Mouse (Mus musculus) monocyte, adult 5-6 weeks (primary cell): Measurements from ENCODE around the gene Fam53b. TPM values are rescaled to one million over a fixed set of nuclear protein-coding genes. Genes with fewer than 3 reads are reported as not detected.

Source experiments
- ATAC-seq: fragments of 153-309, 156-312 bp; replicated peaks from 2 replicates; pipeline ENCODE4 v1.8.0; 2017; ENCODE audit warnings: mild to moderate bottlenecking; ENCODE audit not compliant: low TSS enrichment, insufficient number of reproducible peaks, severe bottlenecking, poor library complexity, low FRiP score
- total RNA-seq: library from RNA; stranded (forward); fragments of 200-1000, 200-491, 200-594 nt; gene quantifications from 3 replicates; pipeline ENCODE4 v1.2.3, GENCODE M21; 2017

The Fam53b gene
- total RNA-seq, 1 experiment from 2014 or later = 15.8 TPM

DNA sequence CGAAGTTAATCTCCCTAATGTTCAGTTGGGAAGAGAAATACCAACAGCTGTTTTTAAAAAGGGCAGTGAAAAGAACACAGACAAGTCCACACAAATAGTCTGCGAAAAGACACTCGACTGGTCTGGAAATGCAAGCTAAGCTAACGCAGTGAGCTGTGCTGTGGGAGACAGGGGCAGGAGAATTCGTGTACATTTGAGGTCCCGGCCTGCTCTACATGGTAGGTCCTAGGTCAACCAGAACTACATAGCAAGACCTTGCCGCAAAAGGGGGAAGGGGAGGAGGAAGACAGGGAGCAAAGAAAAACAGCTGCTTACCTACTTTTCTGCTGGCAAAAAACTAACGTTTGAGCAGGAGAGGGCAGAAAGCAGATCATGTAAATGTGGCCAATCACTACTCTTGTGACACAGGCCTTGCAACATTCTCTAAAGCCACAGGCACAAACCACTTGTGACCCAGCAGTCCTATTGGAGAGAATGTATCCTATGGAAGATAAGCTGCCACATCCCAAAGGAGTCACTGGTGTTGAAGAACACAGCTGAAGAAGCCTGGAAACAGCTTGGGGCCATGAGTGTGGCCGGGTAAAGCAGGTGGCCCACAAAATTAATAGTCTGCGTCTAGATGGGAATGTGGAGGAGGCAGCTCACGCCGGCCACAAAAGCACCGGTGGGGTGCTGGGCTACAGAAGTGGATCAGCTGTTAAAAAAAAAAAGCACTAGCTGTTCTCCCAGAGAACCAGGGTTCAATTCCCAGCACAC is 87.4 kb downstream of the Fam53b start:
- ATAC-seq = no peak

DNA sequence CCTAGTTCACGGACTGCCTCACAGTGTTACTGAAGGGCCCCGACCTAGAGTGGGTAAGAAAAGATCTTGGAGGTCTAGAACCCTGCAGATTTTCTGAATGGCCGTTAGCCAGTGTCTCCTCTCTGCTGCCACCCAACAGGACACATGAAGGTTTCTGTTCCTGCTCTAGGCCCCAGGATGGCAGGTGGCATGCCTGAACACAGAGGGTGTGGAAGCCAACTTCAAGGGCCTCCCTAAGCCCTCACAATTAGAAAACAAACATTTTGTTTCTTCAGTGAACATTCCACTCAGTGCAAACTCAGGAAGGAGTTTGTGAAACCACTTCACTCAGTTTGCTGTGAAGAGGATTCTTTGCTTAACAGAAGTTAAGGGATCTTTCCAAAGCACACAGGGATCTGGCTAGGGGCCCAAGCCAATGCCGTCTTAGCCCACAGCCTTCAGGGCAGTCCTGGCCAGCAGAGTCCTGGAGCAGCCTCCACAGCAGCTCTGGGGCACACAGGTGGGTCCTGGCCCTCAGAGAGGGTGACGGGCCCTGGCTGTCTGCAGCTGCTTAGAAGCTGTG is 89.1 kb downstream of the Fam53b start:
- ATAC-seq = no peak

DNA sequence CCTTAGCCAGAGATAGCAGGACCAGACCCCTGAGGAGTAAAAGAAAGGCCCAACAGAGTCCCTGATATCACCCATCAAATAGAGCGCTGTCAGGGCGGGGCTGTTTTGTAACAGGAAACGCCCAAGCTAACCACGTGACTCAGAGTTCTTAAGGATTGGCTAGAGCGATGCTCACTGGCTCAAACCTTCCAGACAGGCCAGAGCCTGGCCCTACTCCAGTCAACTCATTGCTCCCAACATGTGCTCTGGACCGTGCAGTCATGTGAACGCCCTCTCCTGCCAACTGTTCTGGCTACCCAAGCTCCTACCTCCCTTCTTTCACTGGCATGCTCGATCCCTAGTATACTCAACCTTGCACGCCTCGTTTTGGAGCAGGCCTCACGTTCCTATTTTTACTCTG is 89.8 kb downstream of the Fam53b start:
- ATAC-seq = 0 out of 2 replicates have a peak, but pooled peaks have one; percentile 36

DNA sequence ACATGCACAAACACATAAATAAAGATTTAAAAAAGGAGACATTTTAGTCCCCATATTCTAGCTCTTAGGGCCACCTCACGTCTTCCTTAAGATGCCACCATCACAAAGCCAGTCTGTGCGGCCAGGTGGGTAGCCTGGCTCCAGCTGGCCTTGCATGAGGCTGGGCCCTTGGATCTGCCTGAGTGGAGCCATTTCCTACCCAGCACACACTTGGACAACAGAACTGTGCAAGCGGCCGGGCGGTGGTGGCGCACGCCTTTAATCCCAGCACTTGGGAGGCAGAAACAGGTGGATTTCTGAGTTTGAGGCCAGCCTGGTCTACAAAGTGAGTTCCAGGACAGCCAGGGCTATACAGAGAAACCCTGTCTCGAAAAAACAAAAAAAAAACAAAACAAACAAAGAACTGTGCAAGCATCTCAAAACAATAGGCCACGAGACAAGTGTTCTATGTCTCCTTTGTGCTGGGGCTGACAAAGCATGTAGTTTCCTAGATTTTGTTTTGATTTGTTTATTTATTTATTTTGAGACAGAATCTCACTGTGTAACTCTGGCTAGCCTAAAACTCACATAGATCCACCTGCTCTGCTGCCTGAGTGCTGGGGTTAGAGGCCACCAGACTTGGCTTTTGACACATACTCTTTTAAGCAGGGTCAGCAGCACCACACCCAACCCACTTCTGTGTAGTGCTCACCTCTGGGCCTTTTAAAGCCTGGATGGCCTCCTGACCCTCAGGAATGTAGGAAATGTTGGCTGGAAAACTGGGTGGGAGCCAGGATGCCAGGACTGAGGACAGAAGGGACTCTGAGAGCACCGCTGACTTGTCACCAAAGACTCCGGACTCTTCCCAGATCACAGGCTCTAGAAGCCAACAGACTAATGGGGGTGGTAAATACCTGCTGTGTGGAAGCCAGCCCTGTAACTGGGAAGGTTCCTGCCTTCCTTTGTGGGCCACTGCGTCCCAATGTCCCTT is 91.0 kb downstream of the Fam53b start:
- ATAC-seq = no peak

DNA sequence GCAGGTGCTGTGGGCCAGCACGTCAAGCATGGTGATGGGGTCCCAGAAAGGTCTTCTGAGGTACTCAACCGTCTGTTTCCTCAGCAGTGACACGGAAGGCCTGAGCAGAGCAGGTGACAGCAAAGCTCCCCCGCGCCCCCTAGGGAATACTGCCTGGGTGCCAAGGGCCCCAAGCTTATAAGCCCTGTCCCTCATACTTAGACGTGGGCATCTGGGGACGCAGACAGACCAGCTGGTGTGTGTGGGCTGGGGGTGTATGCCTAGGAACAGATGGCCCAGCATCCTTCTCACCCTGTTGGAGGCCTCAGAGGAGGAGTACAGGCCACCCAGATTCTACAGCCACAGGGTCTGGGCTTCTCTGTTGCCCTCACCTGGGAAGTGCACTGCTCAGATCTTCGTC is 93.1 kb downstream of the Fam53b start:
- no peak for ATAC-seq

DNA sequence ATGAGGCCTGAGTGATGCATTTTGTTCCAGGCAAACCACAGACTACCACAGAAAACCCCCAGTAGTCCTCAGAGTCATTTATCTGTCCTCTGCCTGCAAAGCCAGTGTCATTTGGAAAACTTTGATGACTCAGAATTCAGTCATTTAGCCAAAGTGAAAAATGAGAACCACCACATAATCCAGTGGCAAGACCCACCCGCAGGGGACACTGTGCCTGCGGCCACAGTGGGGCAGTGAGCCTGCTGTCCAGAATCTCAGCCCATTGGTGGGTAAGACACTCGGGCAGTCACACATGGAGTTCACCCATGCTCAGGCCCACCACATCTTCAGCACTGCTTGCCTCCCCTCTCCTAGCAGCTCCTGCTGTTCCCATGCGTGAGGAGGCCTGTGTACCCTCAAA is 94.1 kb downstream of the Fam53b start:
- ATAC-seq = no peak

DNA sequence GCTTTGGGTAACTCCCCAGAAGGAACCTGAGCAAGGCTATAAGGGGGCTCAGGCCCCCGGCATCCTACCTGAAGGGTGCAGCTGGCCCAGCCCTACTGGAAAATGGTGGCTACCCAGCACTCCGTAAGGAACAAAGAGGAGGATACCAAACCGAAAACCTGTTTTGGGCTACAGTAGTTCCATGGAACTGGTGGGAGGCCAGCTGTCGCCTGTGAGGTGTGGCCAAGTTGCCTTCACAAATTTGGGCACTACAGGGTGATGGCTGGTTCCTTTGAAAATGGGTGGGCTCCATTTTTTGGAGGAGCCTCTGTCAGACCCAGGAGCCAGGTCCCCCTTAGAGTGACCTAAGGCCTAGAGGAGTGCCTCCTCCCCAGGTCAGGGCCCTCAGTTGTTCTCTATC is 98.4 kb downstream of the Fam53b start:
- no peak for ATAC-seq

DNA sequence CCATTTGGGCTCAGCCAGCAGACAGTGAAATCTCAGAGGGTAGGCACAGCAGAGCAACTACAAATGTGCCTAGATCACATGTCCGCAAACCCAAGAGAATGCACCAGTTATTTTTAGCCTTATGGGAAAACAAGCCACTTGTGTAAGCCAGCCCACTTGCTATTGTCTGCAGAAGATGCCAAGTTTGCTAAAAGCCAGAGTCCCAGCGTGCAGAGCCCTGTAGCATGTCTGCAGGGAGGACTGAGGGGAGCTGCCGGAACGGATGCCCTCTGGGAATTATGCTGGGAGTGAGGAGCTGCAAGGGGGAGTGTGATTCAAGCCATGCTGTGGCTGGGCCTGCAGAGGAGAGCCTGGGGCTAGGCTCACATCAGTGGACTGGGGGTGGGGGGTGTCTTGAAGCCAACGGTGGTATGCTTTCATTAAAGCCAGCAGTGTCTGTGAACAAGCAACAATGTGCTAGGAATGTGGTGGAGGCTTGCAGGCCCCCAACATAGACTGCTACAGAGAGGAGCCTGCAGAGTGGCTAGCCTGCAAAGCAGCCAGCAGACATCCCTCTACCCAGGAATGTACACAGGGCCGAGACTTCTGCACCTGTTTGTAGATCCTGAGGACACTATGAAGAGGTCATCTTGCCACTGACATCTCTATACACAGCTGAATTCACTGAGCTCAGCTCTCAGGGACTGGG is 99.3 kb downstream of the Fam53b start:
- ATAC-seq = no peak

DNA sequence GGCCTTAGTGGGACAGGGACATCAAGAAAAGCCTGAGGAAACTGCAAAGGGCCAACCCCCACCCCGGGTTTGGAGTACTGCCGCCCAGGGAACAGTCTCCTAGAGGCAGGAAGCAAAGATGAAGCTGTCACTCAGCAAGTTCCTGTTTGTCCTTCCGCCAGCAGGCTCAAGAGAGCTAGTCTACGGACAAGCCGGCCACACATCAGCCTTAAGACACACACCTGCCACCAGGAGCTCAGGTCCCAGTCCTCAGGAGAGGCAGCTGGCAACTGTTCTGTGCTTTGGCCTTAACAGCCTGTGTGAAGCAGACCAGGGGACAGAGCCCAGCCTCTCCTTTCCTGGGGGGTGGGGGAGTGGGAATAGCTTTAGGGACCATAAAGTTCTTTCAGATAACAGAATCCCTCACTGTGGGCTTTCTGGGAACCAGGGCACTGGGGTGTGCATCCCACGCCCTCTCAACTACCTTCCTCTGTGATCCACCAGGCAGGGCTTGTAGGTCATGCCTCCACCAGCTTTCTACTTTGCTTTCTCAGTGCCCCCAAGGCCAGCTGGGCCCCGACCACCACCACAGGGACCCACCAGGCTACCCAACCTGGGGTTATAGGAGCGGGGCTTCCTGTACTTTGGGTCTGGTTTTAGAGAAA is 100.1 kb downstream of the Fam53b start:
- 0 out of 2 replicates have a peak, but pooled peaks have one; percentile 19 for ATAC-seq

DNA sequence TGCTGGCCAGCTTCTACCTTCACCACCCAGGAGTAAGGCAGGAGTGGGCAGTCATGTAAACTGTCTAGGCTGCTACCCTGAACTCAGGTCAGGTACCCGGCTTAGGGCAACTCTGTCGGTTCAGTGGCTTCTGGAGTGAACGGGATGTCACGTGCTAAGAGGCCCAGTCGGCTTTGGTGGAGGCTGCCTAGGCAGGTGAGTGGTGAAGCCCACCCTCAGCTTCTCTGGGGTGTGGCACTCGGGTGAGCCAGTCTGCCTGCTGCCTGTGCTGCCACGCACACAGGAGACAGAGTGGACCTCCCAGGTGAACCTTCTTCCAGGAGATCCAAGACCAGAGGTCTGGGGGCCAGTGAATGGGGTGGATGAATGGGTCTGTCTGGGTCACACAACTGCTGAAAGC is 100.7 kb downstream of the Fam53b start:
- no peak for ATAC-seq

DNA sequence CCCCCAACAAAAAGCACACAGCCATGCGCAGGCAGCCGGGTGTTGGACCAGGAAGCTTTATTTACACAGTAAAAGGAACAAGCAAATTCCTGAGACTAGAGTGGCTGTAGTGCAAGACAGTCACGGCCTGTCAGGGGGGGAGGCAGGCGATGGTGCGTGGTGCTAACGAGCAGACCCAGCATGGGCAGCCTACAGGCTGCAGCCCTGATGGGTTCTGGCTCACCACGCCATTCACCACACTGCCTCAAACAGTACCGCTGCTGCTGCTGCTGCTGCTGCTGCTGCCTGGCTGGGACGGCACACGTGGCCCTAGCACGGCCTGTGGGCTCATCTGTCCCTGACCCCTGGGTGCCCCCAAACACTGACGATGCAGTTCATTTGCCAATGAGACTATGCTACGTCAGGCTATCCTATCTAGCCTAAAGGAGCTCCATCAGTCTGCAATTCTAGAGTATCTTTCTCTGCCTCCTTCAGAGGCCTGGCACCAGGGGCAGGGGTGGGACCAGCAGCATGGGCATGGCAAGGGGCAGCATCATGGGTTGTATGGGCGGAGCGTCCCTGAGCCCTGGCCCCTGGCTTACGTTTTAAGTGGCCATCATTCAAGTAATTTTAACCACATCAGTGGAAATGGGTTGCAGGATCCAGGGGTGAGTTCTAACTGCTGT is 101.5 kb downstream of the Fam53b start:
- no peak for ATAC-seq

DNA sequence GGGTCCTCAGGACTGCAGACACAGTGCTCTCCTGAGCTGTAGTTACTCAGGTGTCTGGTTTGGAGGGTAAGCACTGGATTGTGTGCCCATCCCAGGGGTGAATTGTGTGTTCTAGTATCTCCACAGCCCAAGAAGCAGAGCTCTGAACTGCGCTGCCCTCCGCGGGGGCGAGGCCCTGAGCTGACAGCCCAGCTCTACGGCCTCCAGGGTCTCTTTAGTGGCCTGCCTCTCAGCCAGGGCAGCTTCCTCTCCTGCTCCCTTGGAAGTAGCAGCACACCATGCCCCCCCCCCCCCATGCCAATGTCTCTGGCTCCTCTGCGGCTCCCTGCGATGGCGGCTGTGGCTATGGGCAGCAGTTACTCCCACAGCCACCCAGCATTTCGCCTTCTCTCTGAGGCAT is 102.1 kb downstream of the Fam53b start:
- ATAC-seq = no peak

DNA sequence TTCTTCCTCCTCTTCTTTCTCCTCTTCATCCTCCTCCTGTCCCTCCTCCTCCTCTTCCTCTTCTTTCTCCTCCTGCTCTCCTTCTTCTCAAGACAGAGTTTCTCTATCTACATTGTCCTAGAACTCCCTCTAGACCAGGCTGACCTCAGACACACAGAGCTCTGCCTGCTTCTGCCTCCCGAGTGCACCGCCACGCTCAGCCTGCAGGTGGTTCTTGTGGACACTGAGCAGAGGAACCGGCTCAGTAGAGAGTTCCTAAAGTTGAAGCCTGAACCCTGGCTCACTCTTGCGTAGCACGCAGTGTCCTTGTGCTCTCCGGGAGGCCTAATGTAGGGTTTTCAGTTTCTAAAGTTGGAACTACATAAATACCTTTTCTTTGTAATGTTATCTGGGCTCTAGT is 108.6 kb downstream of the Fam53b start:
- ATAC-seq = no peak

DNA sequence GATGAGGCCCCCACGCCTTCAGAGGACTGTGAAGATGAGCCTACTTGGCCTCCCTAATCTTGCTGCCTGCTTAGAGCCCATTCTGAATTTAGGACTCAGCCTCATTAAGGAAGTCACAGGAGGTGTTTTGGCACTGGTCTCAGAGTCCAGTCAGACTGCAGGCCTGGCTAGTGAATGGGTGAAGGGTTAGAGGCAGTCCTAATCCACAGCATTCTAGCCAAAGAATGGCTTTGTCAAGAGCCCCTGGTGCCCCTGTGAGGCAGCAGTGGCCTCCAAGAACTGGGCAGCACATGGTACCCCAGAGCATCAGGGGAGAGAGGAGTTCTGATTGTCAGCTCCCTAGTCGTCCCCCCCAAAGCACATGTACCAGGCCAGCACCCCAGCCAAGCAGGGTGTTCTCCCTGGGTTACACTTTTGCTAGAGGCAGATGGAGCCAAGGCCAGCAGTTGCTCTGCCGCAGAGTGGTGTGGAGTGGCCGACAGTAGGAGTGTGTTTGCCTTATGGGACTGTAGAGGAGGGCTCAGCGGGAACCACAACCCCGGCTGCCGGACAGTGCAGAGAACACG is 109.3 kb downstream of the Fam53b start:
- ATAC-seq = no peak

DNA sequence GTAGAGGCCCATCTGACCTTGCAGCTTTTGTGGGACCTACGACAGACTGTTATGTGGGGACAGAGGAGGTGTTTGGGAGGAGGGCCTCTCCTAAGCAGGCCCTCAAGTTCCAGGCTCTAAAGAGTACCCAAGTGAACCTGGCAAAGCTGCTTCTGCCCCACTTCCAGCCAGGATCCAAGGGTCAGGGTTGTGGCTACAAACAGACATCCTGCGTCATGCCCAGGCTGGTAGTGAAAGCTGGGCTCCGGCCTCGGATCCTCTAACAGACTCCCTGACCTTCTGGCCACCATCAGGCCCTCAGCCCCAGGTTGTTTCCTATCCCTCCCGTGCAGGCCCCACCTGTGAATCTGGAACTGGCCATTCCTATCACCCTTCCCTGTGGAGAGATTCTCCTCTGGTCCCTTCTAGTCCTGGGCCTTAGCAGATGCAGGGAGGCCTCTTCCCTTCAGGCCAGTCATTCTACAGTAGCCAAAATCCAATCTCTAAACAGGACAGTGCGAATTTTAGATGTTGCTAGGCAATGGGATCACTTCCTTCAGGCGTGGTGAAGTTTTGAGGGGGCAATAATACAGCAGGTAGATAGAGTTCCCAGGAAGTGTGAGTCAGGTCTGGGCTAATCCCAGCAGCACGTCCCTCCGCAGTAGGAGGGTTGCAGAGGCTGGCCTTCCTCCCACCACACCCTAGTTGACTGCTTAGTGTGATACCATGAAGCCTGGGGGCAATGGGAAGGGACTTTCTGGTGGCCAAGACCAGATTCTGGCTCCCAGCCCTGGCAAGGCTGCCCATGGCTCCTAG is 110.0 kb downstream of the Fam53b start:
- ATAC-seq = no peak

DNA sequence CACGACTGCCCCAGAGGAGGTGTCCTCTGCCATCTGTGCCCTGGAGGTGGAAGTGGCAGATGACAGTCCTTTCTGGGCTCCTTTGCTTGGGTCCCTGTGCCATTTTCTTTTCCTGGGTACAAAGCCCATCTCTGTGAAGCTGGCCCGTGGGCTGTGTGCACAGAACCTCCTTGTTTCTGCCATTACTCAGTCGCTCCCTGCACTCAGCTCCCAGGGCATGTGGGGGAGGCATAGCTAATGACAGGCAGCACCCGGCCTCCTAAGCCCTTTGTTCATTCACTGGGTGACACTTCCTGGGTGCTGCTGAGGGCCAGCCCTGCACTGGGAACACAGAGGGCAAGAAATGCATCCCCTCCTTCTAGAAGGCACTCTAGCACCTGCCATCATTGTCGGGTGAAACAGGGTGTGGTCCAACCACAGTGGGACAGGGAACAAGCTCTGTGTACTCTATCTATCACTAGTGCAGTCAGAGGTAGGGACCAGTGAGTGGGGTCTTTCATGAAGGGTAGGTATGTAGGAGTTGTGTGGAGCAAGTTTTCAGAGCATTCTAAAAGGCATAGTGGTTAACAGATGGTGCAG is 111.1 kb downstream of the Fam53b start:
- ATAC-seq = no peak

DNA sequence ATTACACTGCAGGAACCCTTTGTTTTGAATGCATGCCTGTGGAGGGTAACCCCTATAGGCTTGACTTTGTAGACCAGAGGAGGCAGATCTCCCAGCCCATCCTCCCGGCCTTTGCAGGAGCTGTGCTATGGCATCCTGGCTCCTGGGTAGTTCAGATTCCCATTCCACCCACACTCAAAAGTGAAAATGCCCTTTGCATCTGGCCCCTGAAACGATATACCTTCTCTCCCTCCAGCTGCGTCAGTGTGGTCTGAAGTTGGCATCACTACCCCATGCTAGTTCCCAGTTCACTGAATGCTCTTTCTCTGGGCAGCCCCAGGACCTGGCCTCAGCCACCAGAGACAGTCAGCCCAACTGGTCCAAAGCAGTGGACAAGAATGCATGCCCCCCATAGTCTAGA is 111.7 kb downstream of the Fam53b start:
- ATAC-seq = no peak
